Mouse (Mus musculus): ENCODE data around the gene Olfr824. TPM values are rescaled to one million over a fixed set of nuclear protein-coding genes. Genes with fewer than 3 reads are reported as not detected.
"Not testable (repeated sequence)": the region's sequence is repeated elsewhere in the genome, so short reads cannot be mapped to it uniquely, and the experiment has no call there.

The Olfr824 gene
- polyA plus RNA-seq (2015; fragmentation: Nextera tagmentation; extraction: Ambion mirVana), result not detected in 2 replicates

DNA sequence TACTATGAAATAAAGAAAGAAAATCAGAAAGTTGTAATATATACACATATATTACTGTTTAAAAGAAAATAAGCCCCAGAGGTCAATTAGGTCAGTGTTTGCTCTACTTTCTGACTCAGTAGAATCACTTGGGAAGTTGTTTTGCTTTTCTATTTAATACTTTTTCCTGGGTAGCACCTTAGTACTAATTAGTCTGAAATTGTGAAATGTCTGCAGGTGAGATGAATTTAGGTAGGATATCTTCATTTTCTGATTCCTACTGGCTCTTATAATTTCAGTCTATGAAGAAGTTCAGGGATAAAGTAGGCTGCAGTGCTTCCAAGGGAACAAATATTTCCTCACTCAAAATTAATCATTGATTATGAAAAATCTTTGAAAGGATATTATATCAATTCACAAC lies at the start of gene Olfr824:
Olfr824 (minus strand) TSS at position 101 of the 400 bp plus-strand sequence.
- DNase-seq (ENCODE audit: low spot score); H3K4me1 ChIP-seq (replicated peaks; ENCODE audit: insufficient read depth, low read length); H3K4me3 ChIP-seq (replicated peaks; ENCODE audit: low read depth, low read length); H3K9me3 ChIP-seq (replicated peaks; ENCODE audit: low read length); H3K36me3 ChIP-seq (ENCODE audit: insufficient read depth, low read length); H3K9ac ChIP-seq (ENCODE audit: low read depth, low read length); H3K4me2 ChIP-seq (ENCODE audit: low read length); H3K27me3 ChIP-seq (ENCODE audit: insufficient read depth, low read length); ATAC-seq (replicated peaks; ENCODE audit: low FRiP score, low read depth); H3K27ac ChIP-seq: not testable (repeated sequence)

- Histone ChIP-seq H3K9ac (ENCODE audit: low read depth, low read length) (no peak within 1 kb of the TSS), H3K9me3 (replicated peaks; ENCODE audit: low read length) (no peaks in the 10 kb centered on the region), H3K27ac (no peak within 1 kb of the TSS), H3K4me2 (ENCODE audit: low read length) (no peak within 1 kb of the TSS), H3K4me1 (replicated peaks; ENCODE audit: insufficient read depth, low read length) (no peaks in the 10 kb centered on the region), H3K4me3 (replicated peaks; ENCODE audit: low read depth, low read length) (no peak within 1 kb of the TSS), H3K27me3 (ENCODE audit: insufficient read depth, low read length) (no peaks in the 10 kb centered on the region), H3K36me3 (ENCODE audit: insufficient read depth, low read length) (no peaks in the 10 kb centered on the region)
- DNase-seq (ENCODE audit: low spot score), result no peak
- ATAC-seq (replicated peaks; ENCODE audit: low FRiP score, low read depth), result no peak
- no peak for TF ChIP-seq CTCF (IDR thresholded peaks at IDR 0.05; ENCODE audit: low read depth)
Observed at GRCm38 (mm10) chr10:130166666-130167065, 36.9 kb upstream of the Olfr824 start, which contains the start of gene Olfr825. TSS of gene Olfr825 (minus strand) at chr10:130166766.

DNA sequence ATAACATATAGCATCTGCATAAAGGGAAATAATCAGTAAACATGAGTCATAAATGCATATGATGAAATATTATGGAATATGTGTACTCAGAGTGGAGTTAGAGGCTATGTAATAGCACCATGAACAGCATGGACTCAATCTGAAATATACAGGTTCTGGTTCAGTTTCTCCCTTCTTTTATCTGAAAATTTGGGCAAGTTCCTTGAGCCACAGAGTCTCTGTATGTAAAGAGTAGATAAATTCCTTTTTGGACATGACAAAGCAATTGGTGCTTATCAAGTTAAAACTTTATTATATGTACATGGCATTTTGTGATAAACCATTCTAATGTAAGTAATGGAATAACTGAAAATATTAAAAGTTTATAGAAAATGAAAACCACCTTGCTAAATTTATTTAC lies 35.4 kb upstream of the Olfr824 start:
- Histone ChIP-seq H3K4me1 (replicated peaks; ENCODE audit: insufficient read depth, low read length) (no peaks in the 10 kb centered on the region), H3K27me3 (ENCODE audit: insufficient read depth, low read length) (no peaks in the 10 kb centered on the region), H3K27ac (no peak overlapping the region), H3K4me2 (ENCODE audit: low read length) (no peak overlapping the region), H3K36me3 (ENCODE audit: insufficient read depth, low read length) (no peaks in the 10 kb centered on the region), H3K9me3 (replicated peaks; ENCODE audit: low read length) (no peaks in the 10 kb centered on the region), H3K4me3 (replicated peaks; ENCODE audit: low read depth, low read length) (no peak overlapping the region), H3K9ac (ENCODE audit: low read depth, low read length) (no peak overlapping the region)
- no peak for TF ChIP-seq CTCF (IDR thresholded peaks at IDR 0.05; ENCODE audit: low read depth)
- no peak for DNase-seq (ENCODE audit: low spot score)
- ATAC-seq (replicated peaks; ENCODE audit: low FRiP score, low read depth), result no peak

GRCm38 (mm10) chr10:130144121-130144520 lies 14.3 kb upstream of the Olfr824 start:
- Histone ChIP-seq H3K27ac (no peak overlapping the region), H3K9ac (ENCODE audit: low read depth, low read length) (no peak overlapping the region), H3K4me2 (ENCODE audit: low read length) (no peak overlapping the region), H3K4me3 (replicated peaks; ENCODE audit: low read depth, low read length) (no peak overlapping the region), H3K27me3 (ENCODE audit: insufficient read depth, low read length) (no peaks in the 10 kb centered on the region), H3K36me3 (ENCODE audit: insufficient read depth, low read length) (no peaks in the 10 kb centered on the region), H3K9me3 (replicated peaks; ENCODE audit: low read length) (no peaks in the 10 kb centered on the region), H3K4me1 (replicated peaks; ENCODE audit: insufficient read depth, low read length) (no peaks in the 10 kb centered on the region)
- ATAC-seq (replicated peaks; ENCODE audit: low FRiP score, low read depth), result no peak
- no peak for TF ChIP-seq CTCF (IDR thresholded peaks at IDR 0.05; ENCODE audit: low read depth)
- WGBS, result 67% methylated on average over 5 of the region's 5 CpGs
- DNase-seq (ENCODE audit: low spot score), result no peak

- not testable (repeated sequence) for H3K36me3 ChIP-seq (ENCODE audit: insufficient read depth, low read length); ATAC-seq (replicated peaks; ENCODE audit: low FRiP score, low read depth); H3K4me1 ChIP-seq (replicated peaks; ENCODE audit: insufficient read depth, low read length); H3K9ac ChIP-seq (ENCODE audit: low read depth, low read length); H3K27me3 ChIP-seq (ENCODE audit: insufficient read depth, low read length); H3K9me3 ChIP-seq (replicated peaks; ENCODE audit: low read length); H3K27ac ChIP-seq; H3K4me3 ChIP-seq (replicated peaks; ENCODE audit: low read depth, low read length); DNase-seq (ENCODE audit: low spot score); H3K4me2 ChIP-seq (ENCODE audit: low read length)
- 73% methylated on average over 5 of the region's 5 CpGs for WGBS
Observed at GRCm38 (mm10) chr10:130142481-130142880, 12.7 kb upstream of the Olfr824 start.

- H3K4me3 ChIP-seq (replicated peaks; ENCODE audit: low read depth, low read length), result no peak overlapping the region
- no peaks in the 10 kb centered on the region for H3K27me3 ChIP-seq (ENCODE audit: insufficient read depth, low read length)
- no peak for DNase-seq (ENCODE audit: low spot score)
- no peak overlapping the region for H3K9ac ChIP-seq (ENCODE audit: low read depth, low read length)
- TF ChIP-seq CTCF (IDR thresholded peaks at IDR 0.05; ENCODE audit: low read depth), result no peak
- no peak for ATAC-seq (replicated peaks; ENCODE audit: low FRiP score, low read depth)
- H3K4me1 ChIP-seq (replicated peaks; ENCODE audit: insufficient read depth, low read length), result no peaks in the 10 kb centered on the region
- H3K27ac ChIP-seq, result no peak overlapping the region
- H3K36me3 ChIP-seq (ENCODE audit: insufficient read depth, low read length), result no peaks in the 10 kb centered on the region
- H3K4me2 ChIP-seq (ENCODE audit: low read length), result no peak overlapping the region
- H3K9me3 ChIP-seq (replicated peaks; ENCODE audit: low read length), result no peaks in the 10 kb centered on the region
Observed at GRCm38 (mm10) chr10:130134811-130135210, 5.0 kb upstream of the Olfr824 start.

DNA sequence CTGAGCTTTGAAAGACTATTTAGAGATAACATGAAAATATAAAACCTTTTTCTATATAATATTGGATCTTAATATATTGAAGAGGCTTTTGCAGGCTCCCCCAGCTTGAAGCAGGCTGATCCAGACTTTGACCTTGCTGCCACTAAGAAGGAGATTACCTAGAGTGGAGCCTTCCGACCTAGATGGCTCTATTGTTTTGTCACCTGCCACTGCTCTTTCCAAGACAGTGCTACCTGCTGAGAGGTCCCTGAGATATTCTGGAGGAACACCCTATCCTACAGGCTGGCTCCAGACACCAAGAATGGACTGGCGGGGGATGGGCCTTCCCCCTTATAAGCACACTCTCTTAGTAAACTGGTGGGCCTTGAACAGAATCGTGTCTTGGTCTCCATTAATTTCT lies 13.8 kb downstream of the Olfr824 start:
- H3K4me1 ChIP-seq (replicated peaks; ENCODE audit: insufficient read depth, low read length); H3K9me3 ChIP-seq (replicated peaks; ENCODE audit: low read length); H3K9ac ChIP-seq (ENCODE audit: low read depth, low read length); H3K4me3 ChIP-seq (replicated peaks; ENCODE audit: low read depth, low read length); H3K27ac ChIP-seq; H3K4me2 ChIP-seq (ENCODE audit: low read length); ATAC-seq (replicated peaks; ENCODE audit: low FRiP score, low read depth); H3K27me3 ChIP-seq (ENCODE audit: insufficient read depth, low read length); H3K36me3 ChIP-seq (ENCODE audit: insufficient read depth, low read length); DNase-seq (ENCODE audit: low spot score): not testable (repeated sequence)
- 72% methylated on average over 3 of the region's 3 CpGs for WGBS

DNA sequence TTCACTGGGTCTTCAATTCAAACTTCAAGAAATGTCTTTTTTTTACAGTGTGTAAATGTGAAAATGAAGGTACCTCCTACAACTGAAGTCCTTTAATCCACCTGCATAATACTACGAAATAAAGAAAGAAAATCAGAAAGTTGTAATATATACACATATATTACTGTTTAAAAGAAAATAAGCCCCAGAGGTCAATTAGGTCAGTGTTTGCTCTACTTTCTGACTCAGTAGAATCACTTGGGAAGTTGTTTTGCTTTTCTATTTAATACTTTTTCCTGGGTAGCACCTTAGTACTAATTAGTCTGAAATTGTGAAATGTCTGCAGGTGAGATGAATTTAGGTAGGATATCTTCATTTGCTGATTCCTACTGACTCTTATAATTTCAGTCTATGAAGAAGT lies 14.5 kb downstream of the Olfr824 start, which contains the start of gene Olfr823:
Olfr823 (minus strand) TSS at position 101 of the 400 bp plus-strand sequence.
- H3K27me3 ChIP-seq (ENCODE audit: insufficient read depth, low read length), result not testable (repeated sequence)

More for the DNA sequence above, 14.5 kb downstream of the Olfr824 start, which contains the start of gene Olfr823:
- DNase-seq (ENCODE audit: low spot score); H3K9ac ChIP-seq (ENCODE audit: low read depth, low read length); ATAC-seq (replicated peaks; ENCODE audit: low FRiP score, low read depth); H3K4me1 ChIP-seq (replicated peaks; ENCODE audit: insufficient read depth, low read length); H3K27ac ChIP-seq; H3K9me3 ChIP-seq (replicated peaks; ENCODE audit: low read length); H3K4me3 ChIP-seq (replicated peaks; ENCODE audit: low read depth, low read length); H3K36me3 ChIP-seq (ENCODE audit: insufficient read depth, low read length); H3K4me2 ChIP-seq (ENCODE audit: low read length): not testable (repeated sequence)
- WGBS, result 88% methylated on average over 1 of the region's 1 CpGs

All from kidney, postnatal 0 days (tissue).